Mouse (Mus musculus): ENCODE data around the gene Lenep.

DNA sequence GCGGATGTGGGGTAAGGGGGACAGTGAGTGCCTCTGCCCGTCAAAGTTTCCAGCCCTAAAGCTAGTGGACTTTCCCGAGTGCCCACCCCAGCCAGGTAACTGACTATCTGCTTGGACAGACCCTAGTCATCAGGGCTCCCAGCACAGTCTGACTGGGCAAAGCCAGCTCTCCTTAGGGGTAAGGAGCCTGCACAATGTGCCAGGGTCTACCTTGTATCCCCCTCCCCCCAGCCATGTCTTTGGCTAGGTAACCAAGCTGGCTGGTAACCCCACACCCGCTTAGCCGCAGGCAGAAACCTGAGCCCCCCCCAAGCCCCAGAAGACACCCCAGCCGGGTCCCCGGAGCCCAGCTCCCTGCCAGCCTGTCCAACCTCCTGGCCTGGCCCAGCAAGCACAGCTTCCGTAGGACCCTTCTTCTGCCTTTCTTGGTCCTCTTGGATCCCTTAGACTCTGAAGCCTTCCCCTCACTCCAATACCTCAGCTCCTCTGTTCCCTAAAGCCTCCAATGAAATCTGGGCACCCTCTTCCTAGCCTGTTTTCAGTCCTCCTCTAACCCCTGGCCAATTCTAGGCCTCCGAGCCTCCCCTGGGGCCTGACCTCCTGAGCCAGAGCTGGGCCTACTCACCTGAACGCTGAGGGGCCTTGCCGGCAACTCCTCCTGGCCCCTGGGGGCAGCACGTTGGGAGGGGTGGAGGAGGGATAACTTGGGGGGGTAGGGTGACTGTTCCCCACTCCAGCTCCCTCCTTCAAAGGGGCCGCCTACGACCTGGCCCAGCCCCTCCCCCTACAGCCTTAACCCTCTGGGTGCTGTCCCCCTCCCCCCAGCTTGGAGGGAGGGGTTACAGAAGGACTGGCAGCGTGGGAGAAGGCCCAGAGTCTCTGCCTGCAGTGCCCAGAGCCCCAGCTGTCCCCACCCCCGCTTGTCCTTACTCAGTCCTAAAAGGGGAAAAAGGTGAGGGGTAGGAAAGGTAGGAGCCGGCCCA is 15.9 kb downstream of the Lenep start:
- no peak for TF ChIP-seq CTCF (IDR thresholded peaks at IDR 0.05; ENCODE audit: borderline replicate concordance, control insufficient read depth, extremely low read depth, insufficient read depth, low read length, poor library complexity)
- no peak for TF ChIP-seq POLR2A (IDR thresholded peaks at IDR 0.05; ENCODE audit: control insufficient read depth, extremely low read depth, insufficient read depth, low read length, poor library complexity)

Measured in thymus, adult 2 months (tissue).